Comparison of ENCODE assay signal across 9 mouse cellular contexts in the genomic region with DNA sequence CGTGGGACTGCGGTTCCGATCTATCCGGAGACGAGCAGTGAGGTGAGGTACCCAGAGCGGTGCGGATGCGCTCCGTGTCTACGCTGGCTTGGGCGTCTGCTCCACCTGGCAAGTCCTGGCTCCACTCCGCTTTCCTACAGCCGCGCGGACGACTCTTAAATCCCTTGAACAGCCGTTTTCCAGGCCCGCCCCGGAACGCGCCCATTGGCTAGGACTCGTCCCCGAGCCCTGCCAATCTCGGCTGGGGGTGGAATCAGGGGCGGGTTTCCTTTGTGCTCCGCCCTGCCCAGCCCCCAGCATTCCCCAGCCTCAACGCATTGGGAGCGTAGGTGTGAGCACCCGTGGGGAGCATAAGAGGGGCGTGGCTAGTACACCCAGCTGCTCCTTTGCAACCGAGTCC. TPM values are rescaled to one million over a fixed set of nuclear protein-coding genes. Genes with fewer than 3 reads are reported as not detected.
A peak's percentile ranks its signal among the peaks of the same experiment; 100 is the strongest.
DNase-seq lines count a peak whose midpoint lies in the region; ATAC-seq and TF ChIP-seq lines count a peak whose summit lies in the region.
"Had no signal": no experiment of that assay in that cellular context is flagged by ENCODE, and none has a peak within 500 bp of the region (broad histone marks: within the 10 kb centered on the region; RNA-seq: fewer than 3 reads in every experiment).

A gene (minus strand): TSS at position 134 of the 400 bp plus-strand sequence.

- no peak within 1 kb of the TSS for H3K27ac ChIP-seq in forebrain, embryonic 11.5 days (ENCODE audit: low read depth, low read length)
- H3K27ac ChIP-seq in heart, embryonic 14.5 days (replicated peaks in 1 of 2; ENCODE audit: control insufficient read depth in 1 of 2, insufficient read depth in 1 of 2, low read depth in 2 of 2, low read length in 2 of 2): peak within 1 kb of the TSS; percentile 12 to 15; a peak in 2 of 4 replicates
- no peak within 1 kb of the TSS for H3K27ac ChIP-seq in liver, adult 2 months (replicated peaks; ENCODE audit: insufficient read depth, low read depth, low read length)
- H3K27ac ChIP-seq in neural tube, embryonic 11.5 days (ENCODE audit: low read depth, low read length): no peak within 1 kb of the TSS

- H3K9me3 ChIP-seq in forebrain, embryonic 11.5 days (ENCODE audit: control insufficient read depth, low read length): no peaks in the 10 kb centered on the region
- no peaks in the 10 kb centered on the region for H3K9me3 ChIP-seq in heart, embryonic 14.5 days (ENCODE audit: control insufficient read depth, low read length)
- no peaks in the 10 kb centered on the region for H3K9me3 ChIP-seq in neural tube, embryonic 11.5 days (ENCODE audit: control insufficient read depth, low read length)

- no peaks in the 10 kb centered on the region for H3K79me2 ChIP-seq in liver, adult 2 months (ENCODE audit: control insufficient read depth, insufficient read depth, low read length)

- DNase-seq in thymus, postnatal 0 days (ENCODE audit: low spot score): peak; percentile 8
- DNase-seq in thymus, postnatal 25 days: no peak
- peak; percentile 97 for DNase-seq in forebrain, embryonic 11.5 days (ENCODE audit: low spot score)
- peak; percentile 92 for DNase-seq in kidney, postnatal 14 days
- peak; percentile 70 for DNase-seq in liver, adult 2 months (ENCODE audit: extremely low read depth, low read depth, low spot score)
- DNase-seq in neural tube, embryonic 11.5 days (ENCODE audit: low spot score): peak; percentile 96
- peak; percentile 94 to 95 for DNase-seq in urinary bladder, adult 18-20 months (ENCODE audit: low spot score in 2 of 2)

- H3K4me2 ChIP-seq in forebrain, embryonic 11.5 days (ENCODE audit: low read depth, low read length, severe bottlenecking): peak within 1 kb of the TSS; percentile 88
- peak within 1 kb of the TSS; percentile 95 for H3K4me2 ChIP-seq in heart, embryonic 14.5 days (ENCODE audit: low read length)
- H3K4me2 ChIP-seq in neural tube, embryonic 11.5 days (ENCODE audit: low read depth): peak within 1 kb of the TSS; percentile 78

- TF ChIP-seq POLR2A in liver, adult 2 months (IDR thresholded peaks at IDR 0.05; ENCODE audit: extremely low read depth, insufficient read depth, low read length): peak; percentile 65; the same call in 1 of the 2 replicates

- peak within 1 kb of the TSS; percentile 58 for H3K4me3 ChIP-seq in forebrain, embryonic 11.5 days (ENCODE audit: low read depth, low read length)
- peak within 1 kb of the TSS; percentile 64 to 66 for H3K4me3 ChIP-seq in heart, embryonic 14.5 days (ENCODE audit: control insufficient read depth in 1 of 2, insufficient read depth in 1 of 2, low read depth in 1 of 2, low read length in 2 of 2)
- H3K4me3 ChIP-seq in liver, adult 2 months (ENCODE audit: insufficient read depth, low read depth, low read length): peak within 1 kb of the TSS; percentile 51
- peak within 1 kb of the TSS; percentile 57 for H3K4me3 ChIP-seq in neural tube, embryonic 11.5 days (ENCODE audit: low read depth, low read length)

- H3K27me3 ChIP-seq in forebrain, embryonic 11.5 days (ENCODE audit: control insufficient read depth, insufficient read depth, low read length): peaks cover 22% of the 10 kb centered on the region
- H3K27me3 ChIP-seq in heart, embryonic 14.5 days (ENCODE audit: control insufficient read depth, insufficient read depth, low read length): peaks cover 23% of the 10 kb centered on the region
- H3K27me3 ChIP-seq in liver, adult 2 months (ENCODE audit: control insufficient read depth, insufficient read depth, low read length): peaks cover 6% of the 10 kb centered on the region; the same call in 1 of the 2 replicates
- peaks cover 24% of the 10 kb centered on the region for H3K27me3 ChIP-seq in neural tube, embryonic 11.5 days (ENCODE audit: control insufficient read depth, insufficient read depth, low read length)
- H3K27me3 ChIP-seq: CH12.LX had no signal

- H3K9ac ChIP-seq in forebrain, embryonic 11.5 days (ENCODE audit: low read length): peak within 1 kb of the TSS; percentile 62
- peak within 1 kb of the TSS; percentile 73 for H3K9ac ChIP-seq in heart, embryonic 14.5 days (ENCODE audit: low read length)
- peak within 1 kb of the TSS; percentile 16 for H3K9ac ChIP-seq in liver, adult 2 months (ENCODE audit: low read depth, low read length)
- peak within 1 kb of the TSS; percentile 53 for H3K9ac ChIP-seq in neural tube, embryonic 11.5 days (ENCODE audit: low read length)

- ATAC-seq in forebrain, embryonic 11.5 days (replicated peaks; ENCODE audit: low FRiP score): peak; percentile 98
- peak; percentile 96 for ATAC-seq in heart, embryonic 14.5 days (ENCODE audit: insufficient number of reproducible peaks, insufficient read depth, low FRiP score, low read depth)
- ATAC-seq in neural tube, embryonic 11.5 days (ENCODE audit: insufficient read depth, low FRiP score, low TSS enrichment): peak; percentile 98

- TF ChIP-seq CTCF in liver, adult 2 months (IDR thresholded peaks at IDR 0.05; ENCODE audit: low read depth, low read length): no peak

- 1% methylated on average over 31 of the region's 31 CpGs for WGBS in forebrain, embryonic 11.5 days
- WGBS in heart, embryonic 14.5 days: under 1% methylated on average over 29 of the region's 31 CpGs
- WGBS in liver, adult 2 months: under 1% methylated on average over 31 of the region's 31 CpGs
- WGBS in neural tube, embryonic 11.5 days: under 1% methylated on average over 31 of the region's 31 CpGs

- H3K4me1 ChIP-seq in forebrain, embryonic 11.5 days (replicated peaks; ENCODE audit: control insufficient read depth, insufficient read depth, low read length): peaks cover 14% of the 10 kb centered on the region
- H3K4me1 ChIP-seq in heart, embryonic 14.5 days (ENCODE audit: control insufficient read depth in 2 of 2, insufficient read depth in 2 of 2, low read length in 2 of 2): peaks cover 3 to 13% of the 10 kb centered on the region in 2 experiments; a peak in 2 of 4 replicates
- H3K4me1 ChIP-seq in liver, adult 2 months (ENCODE audit: control insufficient read depth, insufficient read depth, low read length): 0 out of 2 replicates have a peak, but pooled peaks cover 5% of the 10 kb centered on the region
- H3K4me1 ChIP-seq in neural tube, embryonic 11.5 days (ENCODE audit: control insufficient read depth, insufficient read depth, low read length): peaks cover 10% of the 10 kb centered on the region; the same call in 1 of the 2 replicates

- H3K36me3 ChIP-seq in forebrain, embryonic 11.5 days (ENCODE audit: control insufficient read depth, insufficient read depth, low read length): no peaks in the 10 kb centered on the region
- no peaks in the 10 kb centered on the region for H3K36me3 ChIP-seq in heart, embryonic 14.5 days (ENCODE audit: control insufficient read depth, insufficient read depth, low read length)
- no peaks in the 10 kb centered on the region for H3K36me3 ChIP-seq in liver, adult 2 months (ENCODE audit: control insufficient read depth, insufficient read depth, low read length)
- H3K36me3 ChIP-seq in neural tube, embryonic 11.5 days (ENCODE audit: control insufficient read depth, insufficient read depth, low read length): no peaks in the 10 kb centered on the region

RNA-seq across cellular contexts. Expression of the gene that starts here (rescaled TPM):
- 1.9 and 2.3 TPM in 2 replicates for polyA plus RNA-seq in thymus, postnatal 0 days (2015; fragmentation: Nextera tagmentation; extraction: Ambion mirVana)
- polyA plus RNA-seq in forebrain, embryonic 11.5 days (2014; fragmentation: Nextera tagmentation; extraction: Ambion mirVana): 17.4 and 19.4 TPM in 2 replicates
- polyA plus RNA-seq in heart, embryonic 14.5 days (2014; fragmentation: Nextera tagmentation; extraction: Ambion mirVana): 2.1 and 2.8 TPM in 2 replicates
- 1.2 and 1.6 TPM in 2 replicates for total RNA-seq in liver, adult 2 months (2014; rRNA removed)
- polyA plus RNA-seq in liver, adult 2 months (2012; rRNA removed): 0.67 and 1.0 TPM in 2 replicates
- 22.7 and 23.2 TPM in 2 replicates for polyA plus RNA-seq in neural tube, embryonic 11.5 days (2014; fragmentation: Nextera tagmentation; extraction: Ambion mirVana)
- total RNA-seq: CH12.LX had no signal

Comparison
In these comparisons a context has a peak if more than half of its experiments do, and no peak if none do; other contexts are left out.
1. H3K27ac ChIP-seq: peak in heart, embryonic 14.5 days (2 of 2); none in forebrain, embryonic 11.5 days (single experiment), liver, adult 2 months (single experiment) and neural tube, embryonic 11.5 days (single experiment).
2. H3K9ac ChIP-seq: peak in every context shown above with its lines; median percentile 73 in heart, embryonic 14.5 days; 62 in forebrain, embryonic 11.5 days; 53 in neural tube, embryonic 11.5 days; 16 in liver, adult 2 months.
3. Peak in every context shown above with its lines, with median percentiles within 50 percentile points of each other: ATAC-seq, H3K4me2 ChIP-seq and H3K4me3 ChIP-seq.